Mouse (Mus musculus) cortical plate, adult 2 months (tissue): ENCODE results near the gene Gm37240. TPM values are rescaled to one million over a fixed set of nuclear protein-coding genes. Genes with fewer than 3 reads are reported as not detected.
"Not testable (repeated sequence)": the region's sequence is repeated elsewhere in the genome, so short reads cannot be mapped to it uniquely, and the experiment has no call there.

Source experiments
- H3K27ac ChIP-seq: fragments of 200-500 bp; 2 replicates; pipeline ENCODE4 v1.5.1; 2012; ENCODE audit warnings: low read length, control low read depth, inconsistent platforms; ENCODE audit not compliant: insufficient read depth
- H3K4me1 ChIP-seq: fragments of 200-500 bp; 2 replicates; pipeline ENCODE4 v1.6.1; 2011; ENCODE audit warnings: low read length; ENCODE audit not compliant: control insufficient read depth, insufficient read depth
- H3K4me3 ChIP-seq: fragments of 200-500 bp; 2 replicates; pipeline ENCODE4 v1.5.1; 2011; ENCODE audit warnings: mild to moderate bottlenecking, low read length, control low read depth; ENCODE audit not compliant: insufficient read depth
- CTCF ChIP-seq: fragments of 200-500 bp; IDR thresholded peaks from 2 replicates; pipeline ENCODE4 v1.5.1; 2011; ENCODE audit warnings: mild to moderate bottlenecking, control low read depth, low read length; ENCODE audit not compliant: insufficient read depth; ENCODE audit errors: extremely low read depth
- POLR2A ChIP-seq: fragments of 200-500 bp; IDR thresholded peaks from 2 replicates; pipeline ENCODE4 v1.6.1; 2011; ENCODE audit warnings: mild to moderate bottlenecking, low read length, control low read depth; ENCODE audit not compliant: insufficient read depth; ENCODE audit errors: extremely low read depth
- polyA plus RNA-seq: library from polyadenylated mRNA; depleted of rRNA; stranded (reverse); fragments of >200 nt; gene quantifications from 2 replicates; pipeline ENCODE4 v1.2.3, GENCODE M21; 2012

Gm37240 gene
- polyA plus RNA-seq, 1 experiment: 0.81 TPM

GRCm38 (mm10) chr3:84668957-84669356 lies 1218.4 kb downstream of the Gm37240 start:
- H3K27ac ChIP-seq: no peak overlapping the region

GRCm38 (mm10) chr3:84665255-84666073 lies 1221.9 kb downstream of the Gm37240 start:
- Histone ChIP-seq H3K4me1 (0 out of 2 replicates have a peak, but pooled peaks cover 2% of the 10 kb centered on the region), H3K4me3 (0 out of 2 replicates have a peak overlapping the region, but pooled peaks have one; percentile 14), H3K27ac (no peak overlapping the region)
- TF ChIP-seq POLR2A (no peak), CTCF (no peak)

More at GRCm38 (mm10) chr3:84668957-84669356, 1218.4 kb downstream of the Gm37240 start:
- TF ChIP-seq POLR2A: no peak
- no peak for TF ChIP-seq CTCF
- 0 out of 2 replicates have a peak, but pooled peaks cover 2% of the 10 kb centered on the region for H3K4me1 ChIP-seq
- no peak overlapping the region for H3K4me3 ChIP-seq

GRCm38 (mm10) chr3:84664686-84665085 lies 1222.6 kb downstream of the Gm37240 start:
- TF ChIP-seq CTCF (no peak), POLR2A (no peak)
- no peak overlapping the region for H3K4me3 ChIP-seq
- no peak overlapping the region for H3K27ac ChIP-seq
- H3K4me1 ChIP-seq: 0 out of 2 replicates have a peak, but pooled peaks cover 2% of the 10 kb centered on the region

- Histone ChIP-seq H3K27ac (no peak overlapping the region), H3K4me1 (0 out of 2 replicates have a peak, but pooled peaks cover 2% of the 10 kb centered on the region), H3K4me3 (no peak overlapping the region)
- TF ChIP-seq POLR2A (no peak), CTCF (no peak)
These were observed 1223.5 kb downstream of the Gm37240 start for GRCm38 (mm10) chr3:84663858-84664257.

- no peak overlapping the region for H3K27ac ChIP-seq
- 0 out of 2 replicates have a peak, but pooled peaks cover 2% of the 10 kb centered on the region for H3K4me1 ChIP-seq
- H3K4me3 ChIP-seq: no peak overlapping the region
- TF ChIP-seq CTCF (no peak), POLR2A (no peak)
These were observed 1224.2 kb downstream of the Gm37240 start for GRCm38 (mm10) chr3:84663079-84663478.

- Histone ChIP-seq H3K4me3 (no peak overlapping the region), H3K27ac (no peak overlapping the region), H3K4me1 (no peaks in the 10 kb centered on the region)
- TF ChIP-seq POLR2A (no peak), CTCF (no peak)
These were observed 1226.9 kb downstream of the Gm37240 start for GRCm38 (mm10) chr3:84660380-84660779.

GRCm38 (mm10) chr3:84658872-84659271 lies 1228.4 kb downstream of the Gm37240 start:
- Histone ChIP-seq H3K4me3 (no peak overlapping the region), H3K27ac (no peak overlapping the region), H3K4me1 (no peaks in the 10 kb centered on the region)
- TF ChIP-seq POLR2A (no peak), CTCF (no peak)

- Histone ChIP-seq H3K4me3 (no peak overlapping the region), H3K27ac (no peak overlapping the region), H3K4me1 (no peaks in the 10 kb centered on the region)
- TF ChIP-seq POLR2A: no peak
These were observed 1229.3 kb downstream of the Gm37240 start for GRCm38 (mm10) chr3:84658017-84658416.

GRCm38 (mm10) chr3:84657240-84657639 lies 1230.1 kb downstream of the Gm37240 start:
- TF ChIP-seq POLR2A (no peak), CTCF (no peak)
- H3K4me3 ChIP-seq: no peak overlapping the region
- no peak overlapping the region for H3K27ac ChIP-seq
- no peaks in the 10 kb centered on the region; the same call in 1 of the 2 replicates for H3K4me1 ChIP-seq

GRCm38 (mm10) chr3:84655785-84656150 lies 1231.5 kb downstream of the Gm37240 start:
- H3K4me1 ChIP-seq, H3K27ac ChIP-seq, H3K4me3 ChIP-seq: not testable (repeated sequence)

GRCm38 (mm10) chr3:84654900-84655784 lies 1232.2 kb downstream of the Gm37240 start:
- Histone ChIP-seq H3K4me1 (no peaks in the 10 kb centered on the region; the same call in 1 of the 2 replicates), H3K27ac (no peak overlapping the region), H3K4me3 (no peak overlapping the region)
- no peak for TF ChIP-seq CTCF
- no peak for TF ChIP-seq POLR2A
